Mouse (Mus musculus) midbrain, postnatal 0 days (tissue): Measurements from ENCODE around the gene Cd300ld. TPM values are rescaled to one million over a fixed set of nuclear protein-coding genes. Genes with fewer than 3 reads are reported as not detected.

Experiments used
- ATAC-seq: fragments of 200-750 bp; cut with Nextera tagmentation; 2 replicates; pipeline ENCODE4 v1.8.0; 2017; ENCODE audit warnings: moderate number of reproducible peaks, mild to moderate bottlenecking, moderate TSS enrichment, moderate library complexity; ENCODE audit not compliant: low FRiP score
- DNase-seq: peaks from one replicate; pipeline ENCODE4 v3.0.0-alpha.2; 2015; ENCODE audit warnings: low spot score
- H3K27ac ChIP-seq: fragments of 300-500 bp; sonication (generic); 2 replicates; pipeline ENCODE4 v1.5.1; 2014; ENCODE audit warnings: low read depth, mild to moderate bottlenecking, low read length, mixed read lengths
- H3K27me3 ChIP-seq: fragments of 300-500 bp; sonication (generic); 2 replicates; pipeline ENCODE4 v1.6.1; 2014; ENCODE audit warnings: low read length, control low read depth, mixed read lengths; ENCODE audit not compliant: insufficient read depth
- H3K36me3 ChIP-seq: fragments of 300-500 bp; sonication (generic); 2 replicates; pipeline ENCODE4 v1.6.1; 2014; ENCODE audit warnings: low read length, control low read depth, mixed read lengths; ENCODE audit not compliant: insufficient read depth
- H3K4me1 ChIP-seq: fragments of 300-500 bp; sonication (generic); 2 replicates; pipeline ENCODE4 v1.6.1; 2014; ENCODE audit warnings: mild to moderate bottlenecking, control low read depth, antibody characterized with exemption, low read length, mixed read lengths; ENCODE audit not compliant: insufficient read depth
- H3K4me2 ChIP-seq: fragments of 300-500 bp; sonication (generic); 2 replicates; pipeline ENCODE4 v1.6.1; 2014; ENCODE audit warnings: low read depth, mild to moderate bottlenecking, low read length, mixed read lengths; ENCODE audit not compliant: poor library complexity, severe bottlenecking
- H3K4me3 ChIP-seq: fragments of 300-500 bp; sonication (generic); 2 replicates; pipeline ENCODE4 v1.5.1; 2014; ENCODE audit warnings: low read depth, mild to moderate bottlenecking, low read length, moderate library complexity
- H3K9ac ChIP-seq: fragments of 300-500 bp; sonication (generic); replicated peaks from 2 replicates; pipeline ENCODE4 v1.6.1; 2014; ENCODE audit warnings: mild to moderate bottlenecking, low read length, moderate library complexity, mixed read lengths; ENCODE audit not compliant: poor library complexity, severe bottlenecking
- H3K9me3 ChIP-seq: fragments of 300-500 bp; sonication (generic); 2 replicates; pipeline ENCODE4 v1.6.1; 2016; ENCODE audit warnings: low read length, control low read depth
- CTCF ChIP-seq: IDR thresholded peaks from 2 replicates; pipeline ENCODE4 v1.5.1; 2016; ENCODE audit warnings: antibody characterized with exemption, mild to moderate bottlenecking
- WGBS: fragments of 180-500 bp; shearing (Covaris S2); extraction: QIAGEN DNeasy Blood & Tissue Kit; methylation state at CpG from one replicate; pipeline ENCODE4 v1.1.7; 2014; 5-methylcytosine and 5-hydroxymethylcytosine counted together
- polyA plus RNA-seq: library from polyadenylated mRNA; unstranded; fragments of >200 nt; fragmentation: Nextera tagmentation; extraction: Ambion mirVana; gene quantifications from 2 replicates; pipeline ENCODE4 v1.2.1, GENCODE M21; 2015
- total RNA-seq: library from RNA; depleted of rRNA; stranded (reverse); fragments of >200 nt; gene quantifications from 2 replicates; pipeline ENCODE4 v1.2.3, GENCODE M21; 2014; rRNA removed

The Cd300ld gene
- total and polyA plus RNA-seq, 2 experiments from 2014 or later, result not detected

- Histone ChIP-seq H3K9ac (no peak overlapping the region), H3K27ac (no peak overlapping the region), H3K4me2 (no peak overlapping the region), H3K9me3 (no peaks in the 10 kb centered on the region), H3K4me3 (no peak overlapping the region), H3K36me3 (no peaks in the 10 kb centered on the region), H3K27me3 (no peaks in the 10 kb centered on the region), H3K4me1 (no peaks in the 10 kb centered on the region)
- ATAC-seq (no peak), DNase-seq (no peak)
- no peak for TF ChIP-seq CTCF
- WGBS, result 79% methylated on average over 4 of the region's 4 CpGs
Observed at GRCm38 (mm10) chr11:114933591-114933990, 56.1 kb downstream of the Cd300ld start.

Other genes with a start within 250 kb of the Cd300ld start
- 5.3 and 7.2 TPM in 2 replicates for gene Kif19a, start 224.5 kb downstream of the Cd300ld start, total RNA-seq
- gene Kif19a, start 224.5 kb downstream of the Cd300ld start, polyA plus RNA-seq, result 0.85 and 1.3 TPM in 2 replicates
- 46.9 and 68.2 TPM in 2 replicates for gene Btbd17, start 194.0 kb downstream of the Cd300ld start, total RNA-seq
- gene Btbd17, start 194.0 kb downstream of the Cd300ld start, polyA plus RNA-seq, result 27.1 and 28.0 TPM in 2 replicates
- not detected in 2 replicates for gene Gpr142, start 191.0 kb downstream of the Cd300ld start, total RNA-seq
- gene Gpr142, start 191.0 kb downstream of the Cd300ld start, polyA plus RNA-seq, result not detected in 2 replicates
- gene Gprc5c, start 138.8 kb downstream of the Cd300ld start, total RNA-seq, result 7.5 and 12.8 TPM in 2 replicates
- gene Gprc5c, start 138.8 kb downstream of the Cd300ld start, polyA plus RNA-seq, result 5.7 and 5.8 TPM in 2 replicates
- gene Cd300a, start 99.9 kb downstream of the Cd300ld start, total RNA-seq, result 1.5 and 1.8 TPM in 2 replicates
- 1.4 and 1.7 TPM in 2 replicates for gene Cd300a, start 99.9 kb downstream of the Cd300ld start, polyA plus RNA-seq
- gene Cd300lb, start 55.5 kb downstream of the Cd300ld start, total RNA-seq, result 0.05 and 0.24 TPM in 2 replicates
- 0.05 TPM in 1 of 2 replicates, not detected in the other for gene Cd300lb, start 55.5 kb downstream of the Cd300ld start, polyA plus RNA-seq
- not detected in 2 replicates for gene Cd300c, start 20.8 kb downstream of the Cd300ld start, total RNA-seq
- gene Cd300c, start 20.8 kb downstream of the Cd300ld start, polyA plus RNA-seq, result not detected in 2 replicates
- gene Cd300c2, start 12.0 kb upstream of the Cd300ld start, total RNA-seq, result 0.66 and 0.77 TPM in 2 replicates
- 1.5 and 1.9 TPM in 2 replicates for gene Cd300c2, start 12.0 kb upstream of the Cd300ld start, polyA plus RNA-seq
- gene Cd300ld2, start 26.3 kb upstream of the Cd300ld start, total RNA-seq, result not detected in 2 replicates
- gene Cd300ld2, start 26.3 kb upstream of the Cd300ld start, polyA plus RNA-seq, result not detected in 2 replicates
- not detected in 2 replicates for gene Cd300ld4, start 37.1 kb upstream of the Cd300ld start, total RNA-seq
- not detected in 2 replicates for gene Cd300ld4, start 37.1 kb upstream of the Cd300ld start, polyA plus RNA-seq
- 0.82 TPM in 1 of 2 replicates, not detected in the other for gene Cd300ld5, start 47.8 kb upstream of the Cd300ld start, total RNA-seq
- not detected in 2 replicates for gene Cd300ld5, start 47.8 kb upstream of the Cd300ld start, polyA plus RNA-seq
- gene Cd300ld3, start 58.5 kb upstream of the Cd300ld start, total RNA-seq, result 0.82 TPM in 1 of 2 replicates, not detected in the other
- not detected in 2 replicates for gene Cd300ld3, start 58.5 kb upstream of the Cd300ld start, polyA plus RNA-seq
- 0.19 TPM in 1 of 2 replicates, not detected in the other for gene Cd300e, start 72.3 kb upstream of the Cd300ld start, total RNA-seq
- gene Cd300e, start 72.3 kb upstream of the Cd300ld start, polyA plus RNA-seq, result 0.10 and 0.12 TPM in 2 replicates
- gene Rab37, start 101.5 kb upstream of the Cd300ld start, total RNA-seq, result 0.57 and 0.93 TPM in 2 replicates
- 0.67 and 0.90 TPM in 2 replicates for gene Rab37, start 101.5 kb upstream of the Cd300ld start, polyA plus RNA-seq
- gene Cd300lf, start 144.1 kb upstream of the Cd300ld start, total RNA-seq, result 0.16 and 0.42 TPM in 2 replicates
- gene Cd300lf, start 144.1 kb upstream of the Cd300ld start, polyA plus RNA-seq, result 0.09 and 0.10 TPM in 2 replicates
- gene Slc9a3r1, start 173.4 kb upstream of the Cd300ld start, total RNA-seq, result 53.3 and 57.3 TPM in 2 replicates
- gene Slc9a3r1, start 173.4 kb upstream of the Cd300ld start, polyA plus RNA-seq, result 65.4 and 72.9 TPM in 2 replicates
- 7.8 and 8.5 TPM in 2 replicates for gene Tmem104, start 197.6 kb upstream of the Cd300ld start, total RNA-seq
- gene Tmem104, start 197.6 kb upstream of the Cd300ld start, polyA plus RNA-seq, result 12.2 and 12.9 TPM in 2 replicates
- gene Nat9, start 197.9 kb upstream of the Cd300ld start, total RNA-seq, result 13.0 and 19.3 TPM in 2 replicates
- gene Nat9, start 197.9 kb upstream of the Cd300ld start, polyA plus RNA-seq, result 17.5 and 20.1 TPM in 2 replicates